Mouse (Mus musculus) thymus, adult 2 months (tissue): ENCODE results near the gene Pde4a.

Source experiments
- CTCF ChIP-seq: fragments of 200-500 bp; IDR thresholded peaks from 2 replicates; pipeline ENCODE4 v1.5.1; 2012; ENCODE audit warnings: mild to moderate bottlenecking, control low read depth, low read length, moderate library complexity, borderline replicate concordance; ENCODE audit not compliant: control insufficient read depth, poor library complexity, insufficient read depth; ENCODE audit errors: extremely low read depth
- POLR2A ChIP-seq: fragments of 200-500 bp; IDR thresholded peaks from 2 replicates; pipeline ENCODE4 v1.6.1; 2012; ENCODE audit warnings: mild to moderate bottlenecking, low read length, control low read depth, moderate library complexity; ENCODE audit not compliant: control insufficient read depth, poor library complexity, insufficient read depth; ENCODE audit errors: extremely low read depth

DNA sequence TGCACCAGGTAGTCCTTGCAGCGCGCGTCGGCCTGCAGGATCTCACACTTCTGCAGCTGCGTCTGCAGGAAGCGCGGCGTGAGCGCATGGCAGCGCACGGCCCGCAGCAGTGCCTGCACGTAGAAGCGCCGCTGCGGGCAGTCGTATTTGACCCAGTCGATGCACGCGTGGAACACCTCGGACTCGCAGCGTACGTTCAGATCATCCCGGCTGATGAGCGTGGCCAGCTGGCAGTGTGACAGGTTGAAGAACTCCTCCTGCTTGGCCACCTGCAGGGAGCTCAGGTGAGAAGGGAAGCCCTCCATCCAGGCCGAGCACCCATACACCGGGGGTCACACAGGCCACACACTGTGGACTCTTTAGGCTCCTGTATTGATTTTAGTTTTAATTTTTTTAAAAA lies 68.3 kb downstream of the Pde4a start:
- TF ChIP-seq CTCF = no peak
- no peak for TF ChIP-seq POLR2A
